Mouse (Mus musculus) embryonic fibroblast, embryonic 13.5 days (primary cell): ENCODE measurements at regions not wholly inside any gene's neighbourhood (a gene's known extent, or its start where the extent isn't known, plus 50 kb on each side); places are given as distances from the start of the nearest gene placed in this dataset.

Source experiments
- H3K27ac ChIP-seq: 2 replicates; pipeline ENCODE4 v1.5.1; 2012; ENCODE audit warnings: low read length, control low read depth, inconsistent platforms; ENCODE audit not compliant: insufficient read depth
- H3K4me1 ChIP-seq: 2 replicates; pipeline ENCODE4 v1.6.1; 2011; ENCODE audit warnings: low read length; ENCODE audit not compliant: control insufficient read depth, insufficient read depth
- H3K4me3 ChIP-seq: 2 replicates; pipeline ENCODE4 v1.5.1; 2011; ENCODE audit warnings: mild to moderate bottlenecking, control low read depth, low read length; ENCODE audit not compliant: insufficient read depth
- CTCF ChIP-seq: IDR thresholded peaks from 2 replicates; pipeline ENCODE4 v1.5.1; 2011; ENCODE audit warnings: mild to moderate bottlenecking, control low read depth, low read length, moderate library complexity, borderline replicate concordance; ENCODE audit not compliant: insufficient read depth
- POLR2A ChIP-seq: IDR thresholded peaks from 2 replicates; pipeline ENCODE4 v1.6.1; 2011; ENCODE audit warnings: low read depth, mild to moderate bottlenecking, control low read depth, low read length, moderate library complexity

GRCm38 (mm10) chr12:71614945-71615344 lies 215.9 kb upstream of the Daam1 start:
- no peak overlapping the region for H3K4me3 ChIP-seq
- H3K27ac ChIP-seq, result no peak overlapping the region
- no peaks in the 10 kb centered on the region for H3K4me1 ChIP-seq
- no peak for TF ChIP-seq CTCF

- Histone ChIP-seq H3K4me1 (no peaks in the 10 kb centered on the region), H3K4me3 (no peak overlapping the region), H3K27ac (no peak overlapping the region)
- no peak for TF ChIP-seq CTCF
- no peak for TF ChIP-seq POLR2A
Observed at GRCm38 (mm10) chr12:71615383-71615782, 215.5 kb upstream of the Daam1 start.

GRCm38 (mm10) chr12:71616121-71616520 lies 214.8 kb upstream of the Daam1 start:
- Histone ChIP-seq H3K4me1 (no peaks in the 10 kb centered on the region), H3K4me3 (no peak overlapping the region), H3K27ac (no peak overlapping the region)
- no peak for TF ChIP-seq CTCF
- no peak for TF ChIP-seq POLR2A

- TF ChIP-seq CTCF (no peak), POLR2A (no peak)
- Histone ChIP-seq H3K27ac (no peak overlapping the region), H3K4me1 (no peaks in the 10 kb centered on the region), H3K4me3 (no peak overlapping the region)
Observed at GRCm38 (mm10) chr12:71618466-71618865, 212.4 kb upstream of the Daam1 start.

GRCm38 (mm10) chr12:71618956-71619355 lies 211.9 kb upstream of the Daam1 start:
- H3K4me1 ChIP-seq, result no peaks in the 10 kb centered on the region
- no peak overlapping the region for H3K27ac ChIP-seq
- TF ChIP-seq CTCF, result no peak
- no peak for TF ChIP-seq POLR2A
- no peak overlapping the region for H3K4me3 ChIP-seq

GRCm38 (mm10) chr12:71619561-71619960 lies 211.3 kb upstream of the Daam1 start:
- TF ChIP-seq CTCF, result no peak
- Histone ChIP-seq H3K27ac (no peak overlapping the region), H3K4me3 (no peak overlapping the region), H3K4me1 (no peaks in the 10 kb centered on the region; the same call in 1 of the 2 replicates)

- Histone ChIP-seq H3K4me3 (no peak overlapping the region), H3K27ac (no peak overlapping the region), H3K4me1 (no peaks in the 10 kb centered on the region; the same call in 1 of the 2 replicates)
- TF ChIP-seq POLR2A (no peak), CTCF (no peak)
Observed at GRCm38 (mm10) chr12:71621542-71621941, 209.3 kb upstream of the Daam1 start.

GRCm38 (mm10) chr12:71622761-71623160 lies 208.1 kb upstream of the Daam1 start:
- H3K4me1 ChIP-seq, result no peaks in the 10 kb centered on the region; the same call in 1 of the 2 replicates
- H3K27ac ChIP-seq, result no peak overlapping the region
- H3K4me3 ChIP-seq, result no peak overlapping the region
- no peak for TF ChIP-seq CTCF
- no peak for TF ChIP-seq POLR2A

- Histone ChIP-seq H3K27ac (no peak overlapping the region), H3K4me3 (no peak overlapping the region)
- TF ChIP-seq POLR2A (no peak), CTCF (no peak)
Observed at GRCm38 (mm10) chr12:71623271-71623670, 207.6 kb upstream of the Daam1 start.

GRCm38 (mm10) chr12:71624076-71624475 lies 206.8 kb upstream of the Daam1 start:
- no peak overlapping the region for H3K27ac ChIP-seq
- no peak overlapping the region for H3K4me3 ChIP-seq
- H3K4me1 ChIP-seq, result no peaks in the 10 kb centered on the region; the same call in 1 of the 2 replicates
- TF ChIP-seq POLR2A (no peak), CTCF (no peak)

More at GRCm38 (mm10) chr12:71623271-71623670, 207.6 kb upstream of the Daam1 start:
- no peaks in the 10 kb centered on the region; the same call in 1 of the 2 replicates for H3K4me1 ChIP-seq

GRCm38 (mm10) chr12:71624676-71625075 lies 206.2 kb upstream of the Daam1 start:
- Histone ChIP-seq H3K27ac (no peak overlapping the region), H3K4me1 (no peaks in the 10 kb centered on the region; the same call in 1 of the 2 replicates), H3K4me3 (no peak overlapping the region)
- no peak for TF ChIP-seq CTCF
- TF ChIP-seq POLR2A, result no peak

GRCm38 (mm10) chr12:71625115-71625514 lies 205.8 kb upstream of the Daam1 start:
- no peaks in the 10 kb centered on the region; the same call in 1 of the 2 replicates for H3K4me1 ChIP-seq
- TF ChIP-seq CTCF (no peak), POLR2A (no peak)
- H3K4me3 ChIP-seq, result no peak overlapping the region
- H3K27ac ChIP-seq, result no peak overlapping the region
